ENCODE assay signal across 8 mouse cellular contexts in genomic region chr19:5567180-5567533, GRCm38 (mm10). TPM values are rescaled to one million over a fixed set of nuclear protein-coding genes. Genes with fewer than 3 reads are reported as not detected.
A peak's percentile ranks its signal among the peaks of the same experiment; 100 is the strongest.
DNase-seq lines count a peak whose midpoint lies in the region; ATAC-seq and TF ChIP-seq lines count a peak whose summit lies in the region.

No protein-coding gene starts in this region.

- no peaks in the 10 kb centered on the region for H3K27me3 ChIP-seq in C2C12 (ENCODE audit: control insufficient read depth, insufficient read depth, insufficient read length)
- peaks cover 38% of the 10 kb centered on the region for H3K27me3 ChIP-seq in liver, embryonic 11.5 days (replicated peaks; ENCODE audit: control insufficient read depth, insufficient read depth, low read length)

- H3K4me2 ChIP-seq in liver, embryonic 11.5 days, result peak overlapping the region; percentile 99

- WGBS in liver, embryonic 11.5 days, result 3% methylated on average over 26 of the region's 26 CpGs

- DNase-seq in frontal cortex, postnatal 10 days (ENCODE audit: low spot score in 2 of 2), result no peak
- no peak for DNase-seq in liver, embryonic 11.5 days (ENCODE audit: low spot score)
- no peak for DNase-seq in Muller cell, postnatal 12 days (ENCODE audit: inconsistent ontology term)
- no peak for DNase-seq in left cerebral cortex, adult 11 months (ENCODE audit: low spot score)
- no peak for DNase-seq in cerebellum, adult 9-11 months

- peaks cover 4% of the 10 kb centered on the region for H3K36me3 ChIP-seq in C2C12 (ENCODE audit: control insufficient read depth, insufficient read depth)
- H3K36me3 ChIP-seq in liver, embryonic 11.5 days (ENCODE audit: control insufficient read depth, insufficient read depth, low read length), result no peaks in the 10 kb centered on the region

- no peaks in the 10 kb centered on the region for H3K9me3 ChIP-seq in liver, embryonic 11.5 days (ENCODE audit: control insufficient read depth, low read length)

- TF ChIP-seq POLR2A in embryonic fibroblast, embryonic 13.5 days (IDR thresholded peaks at IDR 0.05; ENCODE audit: low read depth, low read length), result no peak

- peak overlapping the region; percentile 86 for H3ac ChIP-seq in C2C12 (ENCODE audit: control insufficient read depth, insufficient read length, low read depth)

- ATAC-seq in frontal cortex, adult (ENCODE audit: low TSS enrichment), result 0 out of 2 replicates have a peak, but pooled peaks have one; percentile 5
- ATAC-seq in liver, embryonic 11.5 days (replicated peaks; ENCODE audit: low FRiP score), result peak; percentile 62

- H3K79me2 ChIP-seq in C2C12 (ENCODE audit: control insufficient read depth, insufficient read depth), result no peaks in the 10 kb centered on the region

- no peaks in the 10 kb centered on the region for H3K4me1 ChIP-seq in embryonic fibroblast, embryonic 13.5 days (ENCODE audit: control insufficient read depth, insufficient read depth, low read length)
- peaks cover 20% of the 10 kb centered on the region for H3K4me1 ChIP-seq in liver, embryonic 11.5 days (replicated peaks; ENCODE audit: control insufficient read depth, insufficient read depth, low read length)

- no peak for TF ChIP-seq CTCF in C2C12 (IDR thresholded peaks at IDR 0.05; ENCODE audit: control insufficient read depth, insufficient read depth, insufficient read length)
- TF ChIP-seq CTCF in embryonic fibroblast, embryonic 13.5 days (IDR thresholded peaks at IDR 0.05; ENCODE audit: borderline replicate concordance, insufficient read depth, low read length), result no peak

- peak overlapping the region; percentile 40 for H3K4me3 ChIP-seq in C2C12 (ENCODE audit: insufficient read depth, poor library complexity, severe bottlenecking)
- H3K4me3 ChIP-seq in embryonic fibroblast, embryonic 13.5 days (ENCODE audit: insufficient read depth, low read length), result peak overlapping the region; percentile 67
- H3K4me3 ChIP-seq in liver, embryonic 11.5 days (ENCODE audit: low read depth, low read length), result peak overlapping the region; percentile 83

- peak overlapping the region; percentile 86 for H3K9ac ChIP-seq in liver, embryonic 11.5 days (ENCODE audit: low read depth, low read length)

- H3K79me3 ChIP-seq in C2C12 (ENCODE audit: low read depth), result no peaks in the 10 kb centered on the region

- H3K27ac ChIP-seq in embryonic fibroblast, embryonic 13.5 days (ENCODE audit: insufficient read depth, low read length), result peak overlapping the region; percentile 88
- H3K27ac ChIP-seq in liver, embryonic 11.5 days (ENCODE audit: low read depth, low read length), result peak overlapping the region; percentile 89

TF ChIP-seq in C2C12, 6 proteins besides CTCF, POLR2A, EP300 and RAD21:
- TF ChIP-seq MAX (IDR thresholded peaks at IDR 0.05), result no peak
- TF ChIP-seq FOSL1 (IDR thresholded peaks at IDR 0.05; ENCODE audit: insufficient read depth, low read length, poor library complexity, severe bottlenecking), result no peak
- no peak for TF ChIP-seq MYOD1 (IDR thresholded peaks at IDR 0.05; ENCODE audit: control insufficient read depth, insufficient read length, low read depth)
- TF ChIP-seq CEBPB (IDR thresholded peaks at IDR 0.05; ENCODE audit: low read depth), result no peak
- no peak for TF ChIP-seq MYOG (IDR thresholded peaks at IDR 0.05; ENCODE audit: control insufficient read depth, extremely low read depth, insufficient read length)
- no peak for TF ChIP-seq USF1 (IDR thresholded peaks at IDR 0.05; ENCODE audit: low read depth)
TF ChIP-seq in C2C12: peak in this region for 0.

RNA-seq across cellular contexts. Expression of gene Ap5b1, which starts 0.7 kb away (rescaled TPM):
- 3.9 TPM for polyA plus RNA-seq in C2C12 (2012; fragmentation: generic; extraction: Trizol)
- 3.1 and 3.2 TPM in 2 replicates for polyA plus RNA-seq in embryonic fibroblast, embryonic 13.5 days (2011; ENCODE audit: insufficient read length, low read depth, missing spikeins)
- polyA plus RNA-seq in liver, embryonic 11.5 days (2014; fragmentation: Nextera tagmentation; extraction: Ambion mirVana), result 3.6 and 3.8 TPM in 2 replicates

RNA-seq across cellular contexts. Expression of gene Ovol1, which starts 6.7 kb away (rescaled TPM):
- not detected for polyA plus RNA-seq in C2C12 (2012; fragmentation: generic; extraction: Trizol)
- not detected in 2 replicates for polyA plus RNA-seq in embryonic fibroblast, embryonic 13.5 days (2011; ENCODE audit: insufficient read length, low read depth, missing spikeins)
- 0.22 TPM in 1 of 2 replicates, not detected in the other for polyA plus RNA-seq in liver, embryonic 11.5 days (2014; fragmentation: Nextera tagmentation; extraction: Ambion mirVana)

RNA-seq across cellular contexts. Expression of gene Rnaseh2c, which starts 34.5 kb away (rescaled TPM):
- 77.8 TPM for polyA plus RNA-seq in C2C12 (2012; fragmentation: generic; extraction: Trizol)
- polyA plus RNA-seq in embryonic fibroblast, embryonic 13.5 days (2011; ENCODE audit: insufficient read length, low read depth, missing spikeins), result 36.9 and 38.5 TPM in 2 replicates
- polyA plus RNA-seq in liver, embryonic 11.5 days (2014; fragmentation: Nextera tagmentation; extraction: Ambion mirVana), result 175 and 189 TPM in 2 replicates

RNA-seq across cellular contexts. Expression of gene Kat5, which starts 42.9 kb away (rescaled TPM):
- polyA plus RNA-seq in C2C12 (2012; fragmentation: generic; extraction: Trizol), result 48.4 TPM
- 41.4 and 46.4 TPM in 2 replicates for polyA plus RNA-seq in embryonic fibroblast, embryonic 13.5 days (2011; ENCODE audit: insufficient read length, low read depth, missing spikeins)
- polyA plus RNA-seq in liver, embryonic 11.5 days (2014; fragmentation: Nextera tagmentation; extraction: Ambion mirVana), result 24.0 and 28.0 TPM in 2 replicates

RNA-seq across cellular contexts. Expression of gene Snx32, which starts 56.8 kb away (rescaled TPM):
- 1.1 TPM for polyA plus RNA-seq in C2C12 (2012; fragmentation: generic; extraction: Trizol)
- polyA plus RNA-seq in embryonic fibroblast, embryonic 13.5 days (2011; ENCODE audit: insufficient read length, low read depth, missing spikeins), result 8.7 and 18.4 TPM in 2 replicates
- 7.0 and 8.3 TPM in 2 replicates for polyA plus RNA-seq in liver, embryonic 11.5 days (2014; fragmentation: Nextera tagmentation; extraction: Ambion mirVana)
